Mouse (Mus musculus) bone marrow, adult 2 months (tissue): Measurements from ENCODE around the gene Gstt2.

Source experiments
- CTCF ChIP-seq: fragments of 200-500 bp; IDR thresholded peaks from 2 replicates; pipeline ENCODE4 v1.5.1; 2011; ENCODE audit warnings: low read length, control low read depth; ENCODE audit not compliant: control insufficient read depth, insufficient read depth
- POLR2A ChIP-seq: fragments of 200-500 bp; IDR thresholded peaks from 2 replicates; pipeline ENCODE4 v1.6.1; 2011; ENCODE audit warnings: low read depth, mild to moderate bottlenecking, control low read depth, low read length, borderline replicate concordance; ENCODE audit not compliant: control insufficient read depth

DNA sequence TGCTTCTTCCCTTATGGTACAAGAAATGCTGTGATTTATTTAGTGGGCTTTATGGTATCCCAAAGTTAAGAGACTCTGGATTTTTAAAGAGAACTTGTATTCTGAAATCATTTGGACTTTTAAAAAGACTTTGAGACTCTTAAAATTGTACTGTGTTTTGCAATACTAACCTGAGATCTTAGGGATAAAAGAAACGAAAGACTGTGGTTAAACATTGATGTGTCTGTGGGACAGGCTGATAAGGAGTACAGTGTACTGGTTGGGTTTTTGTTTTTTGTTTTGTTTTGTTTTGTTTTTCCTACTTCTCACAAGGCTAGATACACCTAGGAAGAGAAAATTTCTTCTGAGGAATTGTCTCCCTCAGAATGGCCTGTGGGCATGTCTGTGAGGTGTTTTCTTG is 51.8 kb downstream of the Gstt2 start:
- TF ChIP-seq CTCF, result no peak
- no peak for TF ChIP-seq POLR2A
